Mouse (Mus musculus): ENCODE results near the gene Slc1a2.

DNA sequence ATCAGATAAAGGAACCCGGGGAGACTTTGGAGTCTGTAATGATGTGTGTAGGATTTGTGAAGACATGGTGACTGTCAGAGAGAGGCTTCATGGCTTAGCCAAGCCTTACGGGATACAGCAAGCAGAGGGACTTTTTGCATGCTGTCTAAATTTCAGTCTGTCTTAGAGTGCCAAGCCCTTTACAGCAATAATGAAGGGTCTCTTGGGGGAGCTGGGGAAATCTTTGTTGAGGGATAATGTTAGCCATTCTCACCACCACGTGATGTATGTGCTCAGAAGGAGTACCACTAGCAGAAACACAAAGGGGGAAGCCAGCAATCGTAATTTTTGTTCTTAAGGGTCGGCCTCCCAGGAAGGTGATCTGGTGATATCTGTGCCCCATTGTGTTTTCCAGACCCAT lies 71.9 kb downstream of the Slc1a2 start:
- no peak for TF ChIP-seq POLR2AphosphoS2 (IDR thresholded peaks at IDR 0.05; ENCODE audit: low read depth, low read length)
- TF ChIP-seq USF1 (IDR thresholded peaks at IDR 0.05; ENCODE audit: low read depth, low read length) = no peak
- no peak for TF ChIP-seq RCOR1 (conservative IDR thresholded peaks at IDR 0.05; ENCODE audit: low read depth, low read length)
- TF ChIP-seq CTCF (conservative IDR thresholded peaks at IDR 0.05 in 1 of 2, IDR thresholded peaks at IDR 0.05 in 1 of 2; ENCODE audit: low read depth in 2 of 2, low read length in 2 of 2) = no peak
- no peak for TF ChIP-seq POLR2A (IDR thresholded peaks at IDR 0.05; ENCODE audit: low read depth, low read length)
- no peak for TF ChIP-seq JUND (conservative IDR thresholded peaks at IDR 0.05; ENCODE audit: low read depth, low read length)
- TF ChIP-seq KAT2A (IDR thresholded peaks at IDR 0.05; ENCODE audit: insufficient replicate concordance, low read length) = no peak
- no peak for TF ChIP-seq TCF12 (IDR thresholded peaks at IDR 0.05; ENCODE audit: low read depth, low read length)
- TF ChIP-seq EP300 (IDR thresholded peaks at IDR 0.05; ENCODE audit: low read length) = no peak
- no peak for TF ChIP-seq E2F4 (IDR thresholded peaks at IDR 0.05; ENCODE audit: insufficient replicate concordance, low read depth, low read length)
- no peak for TF ChIP-seq MAX (IDR thresholded peaks at IDR 0.05; ENCODE audit: low read length)
- no peak for TF ChIP-seq BHLHE40 (IDR thresholded peaks at IDR 0.05; ENCODE audit: low read depth, low read length)
